Mouse (Mus musculus) forebrain, embryonic 10.5 days (tissue): ENCODE results near the gene 4931414P19Rik. TPM values are rescaled to one million over a fixed set of nuclear protein-coding genes. Genes with fewer than 3 reads are reported as not detected.

Source experiments
- DNase-seq: peaks from one replicate; pipeline ENCODE4 v3.0.0-alpha.2; 2017; ENCODE audit warnings: low spot score; ENCODE audit errors: extremely low spot score
- H3K27ac ChIP-seq: fragments of 300-500 bp; sonication (generic); 2 replicates; pipeline ENCODE4 v1.5.1; 2016; ENCODE audit warnings: mild to moderate bottlenecking
- H3K27me3 ChIP-seq: fragments of 300-500 bp; sonication (generic); 2 replicates; pipeline ENCODE4 v1.6.1; 2016; ENCODE audit warnings: mild to moderate bottlenecking; ENCODE audit not compliant: poor library complexity, severe bottlenecking
- H3K36me3 ChIP-seq: fragments of 300-500 bp; sonication (generic); replicated peaks from 2 replicates; pipeline ENCODE4 v1.6.1; 2016; ENCODE audit warnings: mild to moderate bottlenecking, moderate library complexity
- H3K4me1 ChIP-seq: fragments of 300-500 bp; sonication (generic); 2 replicates; pipeline ENCODE4 v1.6.1; 2016
- H3K4me3 ChIP-seq: fragments of 300-500 bp; sonication (generic); 2 replicates; pipeline ENCODE4 v1.5.1; 2016; ENCODE audit warnings: mild to moderate bottlenecking, moderate library complexity
- H3K9me3 ChIP-seq: fragments of 300-500 bp; sonication (generic); 2 replicates; pipeline ENCODE4 v1.6.1; 2016; ENCODE audit warnings: mild to moderate bottlenecking, moderate library complexity
- WGBS: fragments of 180-500 bp; shearing (Covaris S2); methylation state at CpG from one replicate; pipeline ENCODE4 v1.1.7; 2016; 5-methylcytosine and 5-hydroxymethylcytosine counted together
- polyA plus RNA-seq: library from polyadenylated mRNA; unstranded; fragments of >200 nt; fragmentation: Nextera tagmentation; extraction: Ambion mirVana; gene quantifications from 2 replicates; pipeline ENCODE4 v1.2.1, GENCODE M21; 2016

Gene 4931414P19Rik
- polyA plus RNA-seq, 1 experiment from 2014 or later: 11.0 TPM

DNA sequence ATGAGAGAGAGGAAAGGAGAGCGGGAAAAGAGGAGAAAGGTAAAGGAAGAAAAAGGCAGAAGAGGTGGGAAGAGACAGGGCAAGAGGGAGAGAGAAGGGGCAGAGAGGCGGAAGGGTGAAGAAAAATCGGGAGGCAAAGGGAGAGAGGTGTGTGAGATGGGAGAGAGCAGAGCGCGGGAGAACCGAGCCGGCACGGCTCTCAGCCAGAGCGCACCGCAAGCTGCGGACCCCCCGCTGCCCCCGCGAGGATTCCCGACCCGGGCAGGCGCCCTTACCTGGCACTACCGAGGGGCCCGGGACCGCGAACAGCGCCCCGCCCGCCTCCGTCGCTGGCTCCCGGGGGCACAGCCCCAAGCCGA, 35.1 kb upstream of the 4931414P19Rik start, which contains the start of gene Gm17606:
Gene Gm17606 (plus strand): TSS at position 7 of the 359 bp plus-strand sequence.
- Histone ChIP-seq H3K9me3 (no peaks in the 10 kb centered on the region), H3K27ac (peak within 1 kb of the TSS; percentile 97), H3K4me1 (peaks cover 29% of the 10 kb centered on the region), H3K27me3 (no peaks in the 10 kb centered on the region), H3K36me3 (peaks cover 77% of the 10 kb centered on the region), H3K4me3 (peak within 1 kb of the TSS; percentile 87)
- 1% methylated on average over 28 of the region's 28 CpGs for WGBS
- no peak for DNase-seq

DNA sequence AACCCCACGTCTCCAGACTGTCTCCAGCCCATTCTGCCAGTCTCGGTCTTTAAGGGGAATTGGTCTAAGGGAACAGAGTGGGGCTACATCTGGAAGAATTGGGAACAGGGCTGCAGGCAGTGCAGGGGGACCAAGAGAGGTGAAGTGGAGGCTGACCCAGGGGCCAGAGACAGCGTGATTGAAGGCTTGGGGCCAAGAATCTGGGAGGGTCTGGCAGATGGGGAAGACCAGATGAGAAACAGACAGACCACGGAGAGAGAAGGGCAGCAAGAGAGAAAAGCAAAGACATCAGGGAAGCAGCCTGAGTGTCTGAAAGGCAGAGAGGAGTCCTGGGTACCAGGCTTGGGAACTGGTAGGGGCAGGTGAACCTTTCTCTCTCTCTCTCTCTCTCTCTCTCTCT, 34.3 kb upstream of the 4931414P19Rik start:
- H3K27me3 ChIP-seq: no peaks in the 10 kb centered on the region
- H3K4me1 ChIP-seq: peaks cover 29% of the 10 kb centered on the region
- H3K36me3 ChIP-seq: peaks cover 75% of the 10 kb centered on the region
- peak overlapping the region; percentile 87 for H3K4me3 ChIP-seq
- 28% methylated on average over 4 of the region's 4 CpGs for WGBS
- H3K9me3 ChIP-seq: no peaks in the 10 kb centered on the region
- peak overlapping the region; percentile 97 for H3K27ac ChIP-seq
- DNase-seq: no peak

GRCm38 (mm10) chr14:54638210-54638609, 32.4 kb upstream of the 4931414P19Rik start:
- H3K4me3 ChIP-seq: no peak overlapping the region
- H3K27ac ChIP-seq: no peak overlapping the region
- 84% methylated on average over 5 of the region's 5 CpGs for WGBS
- DNase-seq: no peak
- no peaks in the 10 kb centered on the region for H3K27me3 ChIP-seq
- peaks cover 29% of the 10 kb centered on the region for H3K4me1 ChIP-seq
- H3K36me3 ChIP-seq: peaks cover 74% of the 10 kb centered on the region
- H3K9me3 ChIP-seq: no peaks in the 10 kb centered on the region

DNA sequence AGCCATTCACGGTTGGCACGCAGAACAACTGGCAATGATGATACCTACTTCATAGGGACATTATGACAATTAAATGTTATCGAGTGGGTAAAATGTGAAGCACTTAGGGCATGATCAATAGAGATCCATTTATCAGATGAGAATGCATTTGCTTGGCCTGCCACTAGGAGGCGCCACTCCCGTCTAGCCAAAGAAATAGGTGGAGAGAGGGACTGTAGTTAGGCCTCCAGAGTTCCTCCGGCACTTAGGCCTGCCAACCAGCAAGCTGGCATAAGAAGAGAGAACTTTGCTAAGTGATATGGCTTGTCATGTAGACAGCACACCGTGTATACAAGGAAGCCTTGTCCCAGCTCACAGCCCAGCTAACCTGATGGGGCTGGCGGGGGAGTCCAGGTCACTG, 31.2 kb upstream of the 4931414P19Rik start:
- Histone ChIP-seq H3K4me3 (no peak overlapping the region), H3K36me3 (peaks cover 74% of the 10 kb centered on the region), H3K4me1 (peaks cover 29% of the 10 kb centered on the region), H3K27ac (no peak overlapping the region), H3K9me3 (no peaks in the 10 kb centered on the region), H3K27me3 (no peaks in the 10 kb centered on the region)
- DNase-seq: peak; percentile 65
- 54% methylated on average over 8 of the region's 8 CpGs for WGBS

DNA sequence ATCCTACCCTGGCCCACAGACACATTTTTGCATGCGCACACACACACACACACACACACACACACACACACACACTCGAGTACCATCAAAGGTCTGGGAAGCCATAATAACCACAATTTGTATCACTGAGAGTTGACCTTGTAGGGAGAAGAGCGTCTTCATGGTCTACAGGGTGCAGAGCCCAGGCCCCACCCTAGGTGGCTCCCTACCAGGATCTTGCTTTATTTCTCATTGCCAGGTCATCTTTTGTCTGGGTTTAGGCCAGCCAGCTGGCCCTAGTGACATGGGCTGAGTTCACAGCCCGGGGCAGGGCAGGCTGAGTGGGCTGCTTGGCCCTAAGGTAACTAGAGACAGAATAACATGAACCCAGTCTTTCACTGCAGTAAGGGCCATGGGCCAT, 28.4 kb upstream of the 4931414P19Rik start:
- 93% methylated on average over 4 of the region's 4 CpGs for WGBS
- Histone ChIP-seq H3K27me3 (no peaks in the 10 kb centered on the region), H3K36me3 (peaks cover 97% of the 10 kb centered on the region), H3K4me1 (peaks cover 2% of the 10 kb centered on the region), H3K27ac (no peak overlapping the region), H3K9me3 (no peaks in the 10 kb centered on the region), H3K4me3 (no peak overlapping the region)
- no peak for DNase-seq

GRCm38 (mm10) chr14:54632252-54632651, 26.5 kb upstream of the 4931414P19Rik start:
- Histone ChIP-seq H3K4me1 (no peaks in the 10 kb centered on the region), H3K27ac (peak overlapping the region; percentile 22; the same call in 1 of the 2 replicates), H3K27me3 (no peaks in the 10 kb centered on the region), H3K4me3 (no peak overlapping the region), H3K9me3 (no peaks in the 10 kb centered on the region), H3K36me3 (peaks cover 78% of the 10 kb centered on the region)
- no peak for DNase-seq
- 92% methylated on average over 37 of the region's 37 CpGs for WGBS

DNA sequence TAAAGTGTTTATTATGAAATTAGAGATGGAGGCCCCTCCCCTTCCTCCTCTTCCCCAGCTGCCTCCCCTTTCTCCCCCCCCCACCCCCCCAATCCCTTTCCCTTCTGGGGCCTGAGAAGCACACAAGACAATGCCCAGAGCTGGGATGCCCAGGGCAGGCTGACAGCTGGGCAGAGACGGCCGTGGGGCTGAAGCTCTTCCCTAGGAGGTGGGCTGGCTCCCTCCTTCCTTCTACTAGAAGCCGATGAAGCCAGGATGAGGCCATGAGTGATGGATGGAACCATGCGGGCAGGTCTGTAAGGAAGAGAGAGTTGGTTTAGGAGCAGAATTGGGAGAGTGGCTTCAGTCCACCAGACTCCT, 25.4 kb upstream of the 4931414P19Rik start:
- Histone ChIP-seq H3K36me3 (peaks cover 68% of the 10 kb centered on the region), H3K27ac (no peak overlapping the region), H3K4me1 (no peaks in the 10 kb centered on the region), H3K9me3 (no peaks in the 10 kb centered on the region), H3K4me3 (no peak overlapping the region), H3K27me3 (no peaks in the 10 kb centered on the region)
- no peak for DNase-seq
- WGBS: 86% methylated on average over 4 of the region's 4 CpGs

GRCm38 (mm10) chr14:54630583-54631239, 24.9 kb upstream of the 4931414P19Rik start:
- Histone ChIP-seq H3K9me3 (no peaks in the 10 kb centered on the region), H3K36me3 (peaks cover 63% of the 10 kb centered on the region), H3K27ac (no peak overlapping the region), H3K27me3 (no peaks in the 10 kb centered on the region), H3K4me3 (no peak overlapping the region), H3K4me1 (no peaks in the 10 kb centered on the region)
- WGBS: 84% methylated on average over 11 of the region's 11 CpGs
- DNase-seq: no peak

DNA sequence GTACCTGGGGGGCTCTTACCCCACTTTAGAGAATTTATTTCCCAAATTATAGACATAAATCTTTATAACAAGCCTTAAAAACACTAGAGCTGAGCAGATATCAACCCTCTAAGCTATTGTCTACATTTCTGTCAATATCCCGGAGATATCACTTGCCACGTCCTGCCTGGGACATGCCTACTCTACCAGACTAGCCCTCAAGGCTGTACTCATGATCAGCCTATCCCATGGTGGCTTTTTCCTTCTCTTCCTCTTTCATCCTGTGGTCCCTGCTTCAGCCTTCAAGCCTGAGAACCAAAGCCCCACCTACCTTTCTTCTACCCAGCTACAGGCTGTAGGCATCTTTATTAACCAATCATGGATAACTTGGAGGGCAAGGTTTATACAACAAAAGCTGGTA, 24.0 kb upstream of the 4931414P19Rik start:
- no peak overlapping the region for H3K4me3 ChIP-seq
- H3K27ac ChIP-seq: no peak overlapping the region
- H3K9me3 ChIP-seq: no peaks in the 10 kb centered on the region
- H3K36me3 ChIP-seq: peaks cover 56% of the 10 kb centered on the region
- 93% methylated on average over 2 of the region's 2 CpGs for WGBS
- H3K27me3 ChIP-seq: no peaks in the 10 kb centered on the region
- no peak for DNase-seq
- peaks cover 6% of the 10 kb centered on the region; the same call in 1 of the 2 replicates for H3K4me1 ChIP-seq

- Histone ChIP-seq H3K9me3 (no peaks in the 10 kb centered on the region), H3K36me3 (peaks cover 39% of the 10 kb centered on the region), H3K4me1 (peaks cover 11% of the 10 kb centered on the region; the same call in 1 of the 2 replicates), H3K27ac (no peak overlapping the region), H3K4me3 (no peak overlapping the region), H3K27me3 (no peaks in the 10 kb centered on the region)
- DNase-seq: no peak
- 76% methylated on average over 5 of the region's 5 CpGs for WGBS
These were observed 22.3 kb upstream of the 4931414P19Rik start for GRCm38 (mm10) chr14:54628103-54628502.

DNA sequence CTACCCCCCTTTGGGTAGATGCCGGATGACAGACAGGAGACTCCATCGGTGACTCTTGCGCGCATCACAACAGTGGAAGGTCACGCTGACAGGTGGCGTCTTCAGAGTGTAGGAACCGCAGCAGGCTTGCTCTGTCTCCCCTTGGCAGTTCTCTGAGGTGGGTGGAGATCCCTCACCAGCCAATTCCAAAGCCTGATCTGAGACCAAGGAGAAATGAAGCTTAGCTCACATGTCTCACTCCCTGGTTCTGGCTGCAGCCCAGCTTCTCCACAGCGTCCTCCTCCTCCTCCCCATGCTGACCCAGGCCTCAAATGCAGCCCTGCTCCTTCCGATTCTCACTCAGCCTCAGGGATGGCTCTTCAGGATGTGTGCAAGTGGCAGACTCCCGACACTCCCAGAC, 19.2 kb upstream of the 4931414P19Rik start:
- Histone ChIP-seq H3K36me3 (peaks cover 8% of the 10 kb centered on the region), H3K4me3 (no peak overlapping the region), H3K27ac (peak overlapping the region; percentile 6; the same call in 1 of the 2 replicates), H3K27me3 (no peaks in the 10 kb centered on the region), H3K9me3 (no peaks in the 10 kb centered on the region), H3K4me1 (peaks cover 11% of the 10 kb centered on the region; the same call in 1 of the 2 replicates)
- no peak for DNase-seq
- WGBS: 69% methylated on average over 10 of the region's 10 CpGs

DNA sequence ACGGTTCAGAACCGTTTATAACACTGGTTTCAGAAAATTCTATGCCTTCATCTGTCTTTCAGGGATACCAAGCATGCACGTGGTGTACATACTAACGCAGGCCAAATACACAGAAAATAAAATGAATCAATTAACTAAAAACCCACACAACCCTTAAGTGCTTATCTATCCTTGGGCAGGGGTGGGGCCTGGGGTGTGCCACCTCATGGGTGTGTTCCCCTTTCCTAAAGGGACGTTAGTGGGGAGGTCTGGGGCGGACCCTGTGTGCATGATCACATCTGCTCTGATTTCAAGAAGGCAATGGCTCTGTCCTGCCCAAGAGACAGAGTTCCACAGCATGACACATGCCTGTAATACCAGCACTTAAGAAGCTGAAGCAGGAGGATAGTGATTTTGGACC, 17.5 kb upstream of the 4931414P19Rik start:
- Histone ChIP-seq H3K9me3 (no peaks in the 10 kb centered on the region), H3K27me3 (no peaks in the 10 kb centered on the region), H3K27ac (no peak overlapping the region), H3K4me3 (no peak overlapping the region), H3K4me1 (peaks cover 11% of the 10 kb centered on the region; the same call in 1 of the 2 replicates), H3K36me3 (no peaks in the 10 kb centered on the region)
- no peak for DNase-seq
- WGBS: 90% methylated on average over 6 of the region's 6 CpGs

- no peak within 1 kb of the TSS for H3K4me3 ChIP-seq
- H3K36me3 ChIP-seq: peaks cover 6% of the 10 kb centered on the region
- DNase-seq: no peak
- no peaks in the 10 kb centered on the region for H3K27me3 ChIP-seq
- H3K9me3 ChIP-seq: no peaks in the 10 kb centered on the region
- H3K4me1 ChIP-seq: peaks cover 23% of the 10 kb centered on the region
- WGBS: 96% methylated on average over 1 of the region's 1 CpGs
- H3K27ac ChIP-seq: no peak within 1 kb of the TSS
These were observed 15.3 kb upstream of the 4931414P19Rik start, which contains the start of gene Psmb11 for GRCm38 (mm10) chr14:54621133-54621532. TSS of gene Psmb11 (plus strand) at chr14:54621433.
